8 mouse cellular contexts compared by ENCODE assay signal in genomic region chr10:19893976-19894375, GRCm38 (mm10). TPM values are rescaled to one million over a fixed set of nuclear protein-coding genes. Genes with fewer than 3 reads are reported as not detected.
DNase-seq lines count a peak whose midpoint lies in the region; ATAC-seq lines count a peak whose summit lies in the region.

No protein-coding gene starts in this region.

- H3K9ac ChIP-seq in forebrain, embryonic 12.5 days = no peak overlapping the region
- H3K9ac ChIP-seq in midbrain, embryonic 16.5 days (ENCODE audit: low read depth, low read length) = no peak overlapping the region
- no peak overlapping the region for H3K9ac ChIP-seq in midbrain, embryonic 11.5 days (ENCODE audit: low read length)
- no peak overlapping the region for H3K9ac ChIP-seq in hindbrain, embryonic 15.5 days

- no peak for ATAC-seq in forebrain, embryonic 12.5 days (ENCODE audit: low FRiP score)
- peak; percentile 39; the same call in 1 of the 2 replicates for ATAC-seq in midbrain, embryonic 16.5 days
- no peak for ATAC-seq in midbrain, embryonic 11.5 days (ENCODE audit: low FRiP score)
- ATAC-seq in hindbrain, embryonic 15.5 days (ENCODE audit: low FRiP score, low read depth) = peak; percentile 34; the same call in 1 of the 2 replicates

- H3K4me3 ChIP-seq in forebrain, embryonic 10.5 days = no peak overlapping the region
- H3K4me3 ChIP-seq in forebrain, embryonic 12.5 days (replicated peaks) = no peak overlapping the region
- no peak overlapping the region for H3K4me3 ChIP-seq in midbrain, embryonic 16.5 days (ENCODE audit: low read depth, low read length)
- H3K4me3 ChIP-seq in midbrain, embryonic 11.5 days (ENCODE audit: low read depth, low read length) = no peak overlapping the region
- no peak overlapping the region for H3K4me3 ChIP-seq in hindbrain, embryonic 15.5 days

- H3K27ac ChIP-seq in forebrain, embryonic 10.5 days = no peak overlapping the region
- no peak overlapping the region for H3K27ac ChIP-seq in forebrain, embryonic 12.5 days
- H3K27ac ChIP-seq in midbrain, embryonic 16.5 days (ENCODE audit: low read length) = no peak overlapping the region
- H3K27ac ChIP-seq in midbrain, embryonic 11.5 days (ENCODE audit: low read depth, low read length) = no peak overlapping the region
- H3K27ac ChIP-seq in hindbrain, embryonic 15.5 days (replicated peaks) = no peak overlapping the region

- no peaks in the 10 kb centered on the region; the same call in 1 of the 2 replicates for H3K36me3 ChIP-seq in forebrain, embryonic 10.5 days (replicated peaks)
- no peaks in the 10 kb centered on the region for H3K36me3 ChIP-seq in forebrain, embryonic 12.5 days (replicated peaks)
- no peaks in the 10 kb centered on the region for H3K36me3 ChIP-seq in midbrain, embryonic 16.5 days (ENCODE audit: control insufficient read depth, insufficient read depth, low read length)
- no peaks in the 10 kb centered on the region for H3K36me3 ChIP-seq in midbrain, embryonic 11.5 days (ENCODE audit: control insufficient read depth, insufficient read depth, low read length)
- no peaks in the 10 kb centered on the region for H3K36me3 ChIP-seq in hindbrain, embryonic 15.5 days

- DNase-seq in forebrain, embryonic 10.5 days (ENCODE audit: extremely low spot score, low spot score) = peak; percentile 25
- DNase-seq in midbrain, embryonic 11.5 days (ENCODE audit: low spot score, missing footprints) = no peak
- peak; percentile 64 to 74 for DNase-seq in cerebellum, postnatal 14 days
- DNase-seq in lung, postnatal 10 days = peak; percentile 56
- peak; percentile 16 to 50 for DNase-seq in spleen, postnatal 10 days (ENCODE audit: low spot score in 2 of 2)

- no peaks in the 10 kb centered on the region for H3K27me3 ChIP-seq in forebrain, embryonic 10.5 days (ENCODE audit: poor library complexity, severe bottlenecking)
- H3K27me3 ChIP-seq in forebrain, embryonic 12.5 days = no peaks in the 10 kb centered on the region
- H3K27me3 ChIP-seq in midbrain, embryonic 16.5 days (ENCODE audit: control insufficient read depth, insufficient read depth, low read depth, low read length) = no peaks in the 10 kb centered on the region
- H3K27me3 ChIP-seq in midbrain, embryonic 11.5 days (ENCODE audit: control insufficient read depth, insufficient read depth, low read length) = no peaks in the 10 kb centered on the region
- H3K27me3 ChIP-seq in hindbrain, embryonic 15.5 days = no peaks in the 10 kb centered on the region

- no peak overlapping the region for H3K4me2 ChIP-seq in forebrain, embryonic 12.5 days
- H3K4me2 ChIP-seq in midbrain, embryonic 16.5 days (ENCODE audit: low read length) = no peak overlapping the region
- H3K4me2 ChIP-seq in midbrain, embryonic 11.5 days = no peak overlapping the region
- no peak overlapping the region for H3K4me2 ChIP-seq in hindbrain, embryonic 15.5 days

- no peaks in the 10 kb centered on the region for H3K9me3 ChIP-seq in forebrain, embryonic 10.5 days
- H3K9me3 ChIP-seq in forebrain, embryonic 12.5 days = no peaks in the 10 kb centered on the region
- no peaks in the 10 kb centered on the region for H3K9me3 ChIP-seq in midbrain, embryonic 16.5 days (replicated peaks; ENCODE audit: control insufficient read depth, low read length, poor library complexity, severe bottlenecking)
- H3K9me3 ChIP-seq in midbrain, embryonic 11.5 days (ENCODE audit: control insufficient read depth, low read length) = no peaks in the 10 kb centered on the region
- H3K9me3 ChIP-seq in hindbrain, embryonic 15.5 days = no peaks in the 10 kb centered on the region

- WGBS in forebrain, embryonic 10.5 days = 24% methylated on average over 4 of the region's 4 CpGs
- WGBS in forebrain, embryonic 12.5 days = 13% methylated on average over 4 of the region's 4 CpGs
- 17% methylated on average over 4 of the region's 4 CpGs for WGBS in midbrain, embryonic 16.5 days
- 18% methylated on average over 4 of the region's 4 CpGs for WGBS in midbrain, embryonic 11.5 days
- 22% methylated on average over 4 of the region's 4 CpGs for WGBS in hindbrain, embryonic 15.5 days

- H3K4me1 ChIP-seq in forebrain, embryonic 10.5 days = no peaks in the 10 kb centered on the region
- H3K4me1 ChIP-seq in forebrain, embryonic 12.5 days = no peaks in the 10 kb centered on the region
- no peaks in the 10 kb centered on the region for H3K4me1 ChIP-seq in midbrain, embryonic 16.5 days (ENCODE audit: control insufficient read depth, insufficient read depth, low read length)
- H3K4me1 ChIP-seq in midbrain, embryonic 11.5 days (ENCODE audit: control insufficient read depth, insufficient read depth, low read length) = no peaks in the 10 kb centered on the region
- no peaks in the 10 kb centered on the region for H3K4me1 ChIP-seq in hindbrain, embryonic 15.5 days (replicated peaks)

RNA-seq across cellular contexts. Expression of gene Pex7, which starts 13.5 kb away (rescaled TPM):
- 25.5 and 28.9 TPM in 2 replicates for polyA plus RNA-seq in forebrain, embryonic 10.5 days (2016; fragmentation: Nextera tagmentation; extraction: Ambion mirVana)
- 25.4 and 26.0 TPM in 2 replicates for polyA plus RNA-seq in forebrain, embryonic 12.5 days (2016; fragmentation: Nextera tagmentation; extraction: Ambion mirVana)
- 26.0 and 32.8 TPM in 2 replicates for polyA plus RNA-seq in midbrain, embryonic 16.5 days (2015; fragmentation: Nextera tagmentation; extraction: Ambion mirVana)
- polyA plus RNA-seq in midbrain, embryonic 11.5 days (2014; fragmentation: Nextera tagmentation; extraction: Ambion mirVana) = 33.4 and 33.6 TPM in 2 replicates
- 28.9 and 30.1 TPM in 2 replicates for polyA plus RNA-seq in hindbrain, embryonic 15.5 days (2015; fragmentation: Nextera tagmentation; extraction: Ambion mirVana)

RNA-seq across cellular contexts. Expression of gene Map3k5, which starts 40.3 kb away (rescaled TPM):
- 0.32 and 0.42 TPM in 2 replicates for polyA plus RNA-seq in forebrain, embryonic 10.5 days (2016; fragmentation: Nextera tagmentation; extraction: Ambion mirVana)
- polyA plus RNA-seq in forebrain, embryonic 12.5 days (2016; fragmentation: Nextera tagmentation; extraction: Ambion mirVana) = 0.35 and 0.64 TPM in 2 replicates
- 1.1 and 1.2 TPM in 2 replicates for polyA plus RNA-seq in midbrain, embryonic 16.5 days (2015; fragmentation: Nextera tagmentation; extraction: Ambion mirVana)
- polyA plus RNA-seq in midbrain, embryonic 11.5 days (2014; fragmentation: Nextera tagmentation; extraction: Ambion mirVana) = 0.51 and 1.0 TPM in 2 replicates
- polyA plus RNA-seq in hindbrain, embryonic 15.5 days (2015; fragmentation: Nextera tagmentation; extraction: Ambion mirVana) = 1.2 and 1.4 TPM in 2 replicates

RNA-seq across cellular contexts. Expression of gene Slc35d3, which starts 42.7 kb away (rescaled TPM):
- polyA plus RNA-seq in forebrain, embryonic 10.5 days (2016; fragmentation: Nextera tagmentation; extraction: Ambion mirVana) = 0.33 and 1.0 TPM in 2 replicates
- polyA plus RNA-seq in forebrain, embryonic 12.5 days (2016; fragmentation: Nextera tagmentation; extraction: Ambion mirVana) = 0.28 and 0.43 TPM in 2 replicates
- 1.5 and 2.5 TPM in 2 replicates for polyA plus RNA-seq in midbrain, embryonic 16.5 days (2015; fragmentation: Nextera tagmentation; extraction: Ambion mirVana)
- 0.63 and 0.68 TPM in 2 replicates for polyA plus RNA-seq in midbrain, embryonic 11.5 days (2014; fragmentation: Nextera tagmentation; extraction: Ambion mirVana)
- 2.8 and 3.4 TPM in 2 replicates for polyA plus RNA-seq in hindbrain, embryonic 15.5 days (2015; fragmentation: Nextera tagmentation; extraction: Ambion mirVana)

Comparison
In these comparisons a context has a peak if more than half of its experiments do, and no peak if none do; other contexts are left out.
1. ATAC-seq: peak in midbrain, embryonic 16.5 days (single experiment) and hindbrain, embryonic 15.5 days (single experiment); none in forebrain, embryonic 12.5 days (single experiment) and midbrain, embryonic 11.5 days (single experiment).